Mouse (Mus musculus): Measurements from ENCODE around the gene Slco2a1. TPM values are rescaled to one million over a fixed set of nuclear protein-coding genes. Genes with fewer than 3 reads are reported as not detected.

The Slco2a1 gene
- polyA plus RNA-seq, 1 experiment from 2014 or later, result 15.2 TPM

GRCm38 (mm10) chr9:103067651-103068050, 79.1 kb downstream of the Slco2a1 start:
- WGBS, result 87% methylated on average over 11 of the region's 11 CpGs
- H3K4me2 ChIP-seq (ENCODE audit: low read depth, low read length), result no peak overlapping the region
- H3K4me1 ChIP-seq (ENCODE audit: control insufficient read depth, insufficient read depth, low read length), result peaks cover 7% of the 10 kb centered on the region; the same call in 1 of the 2 replicates
- no peaks in the 10 kb centered on the region for H3K9me3 ChIP-seq (ENCODE audit: control insufficient read depth, low read length)
- H3K4me3 ChIP-seq (ENCODE audit: low read length), result no peak overlapping the region
- H3K36me3 ChIP-seq (ENCODE audit: control insufficient read depth, insufficient read depth, low read length), result no peaks in the 10 kb centered on the region
- ATAC-seq, result no peak
- H3K9ac ChIP-seq (ENCODE audit: low read depth, low read length), result no peak overlapping the region
- no peak overlapping the region for H3K27ac ChIP-seq (ENCODE audit: low read length)
- H3K27me3 ChIP-seq (replicated peaks; ENCODE audit: control insufficient read depth, insufficient read depth, low read length), result no peaks in the 10 kb centered on the region

- Histone ChIP-seq H3K4me1 (ENCODE audit: control insufficient read depth, insufficient read depth, low read length) (peaks cover 7% of the 10 kb centered on the region; the same call in 1 of the 2 replicates), H3K4me2 (ENCODE audit: low read depth, low read length) (no peak overlapping the region), H3K27me3 (replicated peaks; ENCODE audit: control insufficient read depth, insufficient read depth, low read length) (no peaks in the 10 kb centered on the region), H3K9ac (ENCODE audit: low read depth, low read length) (no peak overlapping the region), H3K9me3 (ENCODE audit: control insufficient read depth, low read length) (no peaks in the 10 kb centered on the region), H3K4me3 (ENCODE audit: low read length) (no peak overlapping the region), H3K36me3 (ENCODE audit: control insufficient read depth, insufficient read depth, low read length) (no peaks in the 10 kb centered on the region), H3K27ac (ENCODE audit: low read length) (no peak overlapping the region)
- 94% methylated on average over 8 of the region's 8 CpGs for WGBS
- no peak for ATAC-seq
Measured at GRCm38 (mm10) chr9:103068769-103069168, 80.3 kb downstream of the Slco2a1 start.

DNA sequence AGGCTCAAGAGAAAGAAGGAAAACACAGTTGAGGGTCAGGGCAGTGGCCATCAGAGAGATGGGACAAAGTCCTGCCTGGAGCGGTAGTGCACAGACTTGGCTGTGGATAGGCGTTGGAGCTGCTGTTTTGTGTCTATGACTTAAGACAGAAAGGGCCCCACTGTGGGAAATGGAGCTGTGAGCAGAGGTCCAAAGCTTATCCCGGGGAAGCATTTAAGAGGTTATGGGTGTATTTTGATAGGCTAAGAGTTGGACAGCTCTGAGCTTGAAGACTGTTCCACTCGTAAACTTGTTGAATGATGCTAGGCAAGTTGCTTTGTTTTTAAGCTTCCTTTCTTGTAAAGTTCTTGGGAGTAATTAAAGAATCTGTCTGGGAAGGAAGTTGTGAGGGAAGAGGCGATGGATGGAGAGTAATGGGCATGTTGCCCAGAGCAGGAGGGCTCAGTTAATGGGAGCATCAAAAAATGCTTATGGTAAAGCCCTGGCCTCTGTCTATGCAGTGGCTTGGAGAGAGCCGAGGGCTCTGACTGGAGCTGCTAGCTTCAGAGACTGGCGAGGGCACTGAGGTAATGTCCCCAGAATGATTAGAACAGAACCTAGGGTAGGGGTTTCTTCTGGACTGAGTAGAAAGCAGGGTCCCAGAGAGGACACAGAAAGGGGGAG, 83.2 kb downstream of the Slco2a1 start:
- peaks cover 7% of the 10 kb centered on the region; the same call in 1 of the 2 replicates for H3K4me1 ChIP-seq (ENCODE audit: control insufficient read depth, insufficient read depth, low read length)
- no peaks in the 10 kb centered on the region for H3K27me3 ChIP-seq (replicated peaks; ENCODE audit: control insufficient read depth, insufficient read depth, low read length)
- no peak overlapping the region for H3K4me2 ChIP-seq (ENCODE audit: low read depth, low read length)
- ATAC-seq, result no peak
- H3K4me3 ChIP-seq (ENCODE audit: low read length), result no peak overlapping the region
- H3K27ac ChIP-seq (ENCODE audit: low read length), result no peak overlapping the region
- 76% methylated on average over 7 of the region's 7 CpGs for WGBS
- H3K36me3 ChIP-seq (ENCODE audit: control insufficient read depth, insufficient read depth, low read length), result no peaks in the 10 kb centered on the region
- no peak overlapping the region for H3K9ac ChIP-seq (ENCODE audit: low read depth, low read length)
- H3K9me3 ChIP-seq (ENCODE audit: control insufficient read depth, low read length), result no peaks in the 10 kb centered on the region

DNA sequence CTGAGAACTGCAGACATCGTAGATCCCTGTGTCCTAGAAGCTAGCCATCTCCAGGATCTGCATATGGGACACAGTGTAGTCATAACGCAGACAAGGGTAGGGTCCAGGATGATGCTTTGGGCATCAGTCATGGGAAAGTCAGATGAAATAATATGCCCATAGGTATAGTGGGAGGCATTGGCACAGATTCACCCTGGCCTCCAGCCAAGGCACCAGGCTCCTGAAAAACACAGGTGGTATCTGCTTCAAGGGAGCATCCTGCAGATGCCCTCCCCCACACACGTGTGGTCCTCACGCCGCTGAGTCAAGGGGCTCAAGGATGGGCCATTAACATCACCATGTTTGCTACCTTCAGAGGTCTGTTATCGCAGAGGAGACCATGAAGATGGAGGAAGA, 83.7 kb downstream of the Slco2a1 start:
- Histone ChIP-seq H3K36me3 (ENCODE audit: control insufficient read depth, insufficient read depth, low read length) (no peaks in the 10 kb centered on the region), H3K4me2 (ENCODE audit: low read depth, low read length) (no peak overlapping the region), H3K9ac (ENCODE audit: low read depth, low read length) (no peak overlapping the region), H3K4me3 (ENCODE audit: low read length) (no peak overlapping the region), H3K9me3 (ENCODE audit: control insufficient read depth, low read length) (no peaks in the 10 kb centered on the region), H3K27me3 (replicated peaks; ENCODE audit: control insufficient read depth, insufficient read depth, low read length) (no peaks in the 10 kb centered on the region), H3K4me1 (ENCODE audit: control insufficient read depth, insufficient read depth, low read length) (peaks cover 9% of the 10 kb centered on the region; the same call in 1 of the 2 replicates), H3K27ac (ENCODE audit: low read length) (no peak overlapping the region)
- ATAC-seq, result no peak
- 86% methylated on average over 6 of the region's 6 CpGs for WGBS

GRCm38 (mm10) chr9:103072926-103073515, 84.5 kb downstream of the Slco2a1 start:
- Histone ChIP-seq H3K27ac (ENCODE audit: low read length) (no peak overlapping the region), H3K9ac (ENCODE audit: low read depth, low read length) (no peak overlapping the region), H3K4me2 (ENCODE audit: low read depth, low read length) (no peak overlapping the region), H3K9me3 (ENCODE audit: control insufficient read depth, low read length) (no peaks in the 10 kb centered on the region), H3K27me3 (replicated peaks; ENCODE audit: control insufficient read depth, insufficient read depth, low read length) (no peaks in the 10 kb centered on the region), H3K4me3 (ENCODE audit: low read length) (no peak overlapping the region), H3K36me3 (ENCODE audit: control insufficient read depth, insufficient read depth, low read length) (no peaks in the 10 kb centered on the region), H3K4me1 (ENCODE audit: control insufficient read depth, insufficient read depth, low read length) (peaks cover 9% of the 10 kb centered on the region; the same call in 1 of the 2 replicates)
- WGBS, result 81% methylated on average over 11 of the region's 11 CpGs
- no peak for ATAC-seq

GRCm38 (mm10) chr9:103076836-103077531, 88.5 kb downstream of the Slco2a1 start:
- Histone ChIP-seq H3K4me1 (ENCODE audit: control insufficient read depth, insufficient read depth, low read length) (peaks cover 2% of the 10 kb centered on the region; the same call in 1 of the 2 replicates), H3K27ac (ENCODE audit: low read length) (no peak overlapping the region), H3K9ac (ENCODE audit: low read depth, low read length) (no peak overlapping the region), H3K27me3 (replicated peaks; ENCODE audit: control insufficient read depth, insufficient read depth, low read length) (no peaks in the 10 kb centered on the region), H3K36me3 (ENCODE audit: control insufficient read depth, insufficient read depth, low read length) (no peaks in the 10 kb centered on the region), H3K9me3 (ENCODE audit: control insufficient read depth, low read length) (no peaks in the 10 kb centered on the region), H3K4me2 (ENCODE audit: low read depth, low read length) (no peak overlapping the region), H3K4me3 (ENCODE audit: low read length) (no peak overlapping the region)
- no peak for ATAC-seq
- 67% methylated on average over 21 of the region's 21 CpGs for WGBS

DNA sequence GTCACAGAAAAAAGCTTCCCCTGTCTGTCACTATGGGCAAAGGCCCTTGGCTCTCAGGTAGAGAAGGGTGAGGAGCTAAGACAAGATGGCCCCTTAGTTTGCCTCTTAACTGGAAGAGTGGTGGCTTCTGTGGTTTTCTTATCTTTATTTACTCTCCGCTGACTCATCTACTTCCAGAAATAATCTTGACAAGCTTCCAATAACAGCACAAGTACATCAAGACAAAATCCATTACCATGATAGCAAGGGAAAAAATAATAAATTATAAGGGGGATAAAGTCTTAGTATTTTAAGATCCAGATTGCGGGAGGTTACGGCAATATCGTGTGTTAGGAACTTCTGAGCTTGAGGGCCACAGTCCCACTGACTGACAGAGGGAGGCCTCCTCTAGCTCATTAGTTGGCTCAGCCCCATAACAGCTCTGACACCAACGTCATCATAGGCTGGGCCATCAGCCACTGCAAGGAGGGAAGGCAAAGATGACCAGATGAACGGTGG, 89.7 kb downstream of the Slco2a1 start:
- WGBS, result 84% methylated on average over 6 of the region's 6 CpGs
- Histone ChIP-seq H3K9ac (ENCODE audit: low read depth, low read length) (no peak overlapping the region), H3K27me3 (replicated peaks; ENCODE audit: control insufficient read depth, insufficient read depth, low read length) (no peaks in the 10 kb centered on the region), H3K9me3 (ENCODE audit: control insufficient read depth, low read length) (no peaks in the 10 kb centered on the region), H3K27ac (ENCODE audit: low read length) (no peak overlapping the region), H3K4me3 (ENCODE audit: low read length) (no peak overlapping the region), H3K4me2 (ENCODE audit: low read depth, low read length) (no peak overlapping the region), H3K36me3 (ENCODE audit: control insufficient read depth, insufficient read depth, low read length) (no peaks in the 10 kb centered on the region), H3K4me1 (ENCODE audit: control insufficient read depth, insufficient read depth, low read length) (0 out of 2 replicates have a peak, but pooled peaks cover 2% of the 10 kb centered on the region)
- no peak for ATAC-seq

DNA sequence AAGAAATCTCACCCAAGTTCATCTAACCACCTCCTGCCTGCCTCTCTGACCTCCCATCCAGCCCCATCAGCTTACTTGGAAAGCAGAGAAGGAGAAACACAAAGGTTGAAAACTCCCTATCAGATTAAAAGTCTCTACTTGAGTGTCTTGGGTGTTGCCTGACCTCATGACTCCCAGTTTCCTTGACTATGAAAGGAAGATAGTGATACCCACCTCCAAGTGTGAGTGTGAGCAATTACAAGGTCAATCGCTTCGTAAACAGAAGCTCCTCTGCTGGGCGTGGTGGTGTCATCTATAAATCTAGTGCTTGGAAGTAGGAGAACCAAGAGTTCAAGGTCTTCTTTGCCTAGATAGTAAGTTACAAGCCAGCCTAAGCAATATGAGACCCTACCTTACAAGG, 91.7 kb downstream of the Slco2a1 start:
- ATAC-seq, result no peak
- H3K36me3 ChIP-seq (ENCODE audit: control insufficient read depth, insufficient read depth, low read length), result no peaks in the 10 kb centered on the region
- no peak overlapping the region for H3K27ac ChIP-seq (ENCODE audit: low read length)
- WGBS, result 73% methylated on average over 3 of the region's 3 CpGs
- no peaks in the 10 kb centered on the region for H3K27me3 ChIP-seq (replicated peaks; ENCODE audit: control insufficient read depth, insufficient read depth, low read length)
- H3K9me3 ChIP-seq (ENCODE audit: control insufficient read depth, low read length), result no peaks in the 10 kb centered on the region
- no peak overlapping the region for H3K4me2 ChIP-seq (ENCODE audit: low read depth, low read length)
- no peak overlapping the region for H3K9ac ChIP-seq (ENCODE audit: low read depth, low read length)
- 0 out of 2 replicates have a peak, but pooled peaks cover 2% of the 10 kb centered on the region for H3K4me1 ChIP-seq (ENCODE audit: control insufficient read depth, insufficient read depth, low read length)
- H3K4me3 ChIP-seq (ENCODE audit: low read length), result no peak overlapping the region

DNA sequence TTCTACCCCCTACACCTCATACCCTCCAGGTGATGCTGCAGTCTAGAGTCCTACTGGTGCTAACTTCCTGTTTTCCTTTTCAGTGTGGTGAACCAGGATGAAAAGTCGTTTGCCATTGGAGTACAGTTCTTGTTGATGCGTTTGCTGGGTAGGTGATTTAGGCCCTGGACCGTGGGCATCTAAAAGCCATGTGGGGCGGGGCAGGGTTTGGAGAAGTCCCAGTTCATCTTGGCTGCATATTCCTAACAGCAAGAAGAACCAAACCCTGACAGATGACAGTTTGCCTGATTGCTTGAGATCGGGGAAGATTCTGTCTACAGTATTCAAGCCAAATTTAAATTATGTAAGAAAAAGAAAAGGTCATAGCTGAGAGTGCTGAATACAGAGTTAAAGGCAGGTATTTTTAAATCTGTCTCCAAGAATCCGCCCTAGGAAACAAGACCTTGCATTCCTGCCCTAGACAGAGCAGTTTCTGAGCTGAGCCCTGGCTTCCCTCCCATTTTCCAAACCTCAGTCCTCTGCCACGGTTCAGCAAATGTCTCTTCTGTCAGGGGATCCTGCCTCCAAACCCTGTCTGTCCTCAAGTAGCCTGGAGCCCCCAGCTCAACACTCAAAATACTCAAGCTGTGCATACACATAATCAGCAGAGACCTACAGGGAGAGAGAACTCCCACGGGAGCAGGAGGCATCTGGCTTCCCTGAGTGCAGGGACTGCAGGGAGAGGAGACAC, 93.9 kb downstream of the Slco2a1 start:
- H3K36me3 ChIP-seq (ENCODE audit: control insufficient read depth, insufficient read depth, low read length), result no peaks in the 10 kb centered on the region
- no peak overlapping the region for H3K4me2 ChIP-seq (ENCODE audit: low read depth, low read length)
- H3K4me1 ChIP-seq (ENCODE audit: control insufficient read depth, insufficient read depth, low read length), result no peaks in the 10 kb centered on the region
- no peak overlapping the region for H3K27ac ChIP-seq (ENCODE audit: low read length)
- no peak overlapping the region for H3K4me3 ChIP-seq (ENCODE audit: low read length)
- ATAC-seq, result no peak
- no peaks in the 10 kb centered on the region for H3K27me3 ChIP-seq (replicated peaks; ENCODE audit: control insufficient read depth, insufficient read depth, low read length)
- no peaks in the 10 kb centered on the region for H3K9me3 ChIP-seq (ENCODE audit: control insufficient read depth, low read length)
- H3K9ac ChIP-seq (ENCODE audit: low read depth, low read length), result no peak overlapping the region
- 76% methylated on average over 8 of the region's 8 CpGs for WGBS
